Mouse (Mus musculus) stomach, embryonic 16.5 days (tissue): ENCODE data around the gene Becn1. TPM values are rescaled to one million over a fixed set of nuclear protein-coding genes. Genes with fewer than 3 reads are reported as not detected.

ENCODE experiments used
- ATAC-seq: fragments of 200-750 bp; cut with Nextera tagmentation; 2 replicates; pipeline ENCODE4 v1.8.0; 2017; ENCODE audit warnings: moderate number of reproducible peaks, moderate TSS enrichment; ENCODE audit not compliant: insufficient read depth, low FRiP score
- H3K27ac ChIP-seq: fragments of 300-500 bp; sonication (generic); 2 replicates; pipeline ENCODE4 v1.5.1; 2014; ENCODE audit warnings: low read length
- H3K27me3 ChIP-seq: fragments of 300-500 bp; sonication (generic); 2 replicates; pipeline ENCODE4 v1.6.1; 2014; ENCODE audit warnings: low read length, control low read depth, mixed read lengths; ENCODE audit not compliant: control insufficient read depth, insufficient read depth
- H3K36me3 ChIP-seq: fragments of 300-500 bp; sonication (generic); 2 replicates; pipeline ENCODE4 v1.6.1; 2014; ENCODE audit warnings: low read length; ENCODE audit not compliant: control insufficient read depth, insufficient read depth
- H3K4me1 ChIP-seq: fragments of 300-500 bp; sonication (generic); 2 replicates; pipeline ENCODE4 v1.6.1; 2014; ENCODE audit warnings: low read length, control low read depth, mixed read lengths; ENCODE audit not compliant: control insufficient read depth, insufficient read depth
- H3K4me2 ChIP-seq: fragments of 300-500 bp; sonication (generic); 2 replicates; pipeline ENCODE4 v1.6.1; 2014; ENCODE audit warnings: low read depth, low read length, mixed read lengths
- H3K4me3 ChIP-seq: fragments of 300-500 bp; sonication (generic); replicated peaks from 2 replicates; pipeline ENCODE4 v1.5.1; 2014; ENCODE audit warnings: mild to moderate bottlenecking, low read length
- H3K9ac ChIP-seq: fragments of 300-500 bp; sonication (generic); 2 replicates; pipeline ENCODE4 v1.6.1; 2014; ENCODE audit warnings: low read length
- H3K9me3 ChIP-seq: fragments of 300-500 bp; sonication (generic); replicated peaks from 2 replicates; pipeline ENCODE4 v1.6.1; 2016; ENCODE audit warnings: low read length, control low read depth; ENCODE audit not compliant: control insufficient read depth
- WGBS: fragments of 180-500 bp; shearing (Covaris S2); extraction: QIAGEN DNeasy Blood & Tissue Kit; methylation state at CpG from one replicate; pipeline ENCODE4 v1.1.7; 2014; 5-methylcytosine and 5-hydroxymethylcytosine counted together
- polyA plus RNA-seq: library from polyadenylated mRNA; unstranded; fragments of >200 nt; fragmentation: Nextera tagmentation; extraction: Ambion mirVana; gene quantifications from 2 replicates; pipeline ENCODE4 v1.2.1, GENCODE M21; 2015

The Becn1 gene
- polyA plus RNA-seq, 1 experiment from 2014 or later: 143 TPM

DNA sequence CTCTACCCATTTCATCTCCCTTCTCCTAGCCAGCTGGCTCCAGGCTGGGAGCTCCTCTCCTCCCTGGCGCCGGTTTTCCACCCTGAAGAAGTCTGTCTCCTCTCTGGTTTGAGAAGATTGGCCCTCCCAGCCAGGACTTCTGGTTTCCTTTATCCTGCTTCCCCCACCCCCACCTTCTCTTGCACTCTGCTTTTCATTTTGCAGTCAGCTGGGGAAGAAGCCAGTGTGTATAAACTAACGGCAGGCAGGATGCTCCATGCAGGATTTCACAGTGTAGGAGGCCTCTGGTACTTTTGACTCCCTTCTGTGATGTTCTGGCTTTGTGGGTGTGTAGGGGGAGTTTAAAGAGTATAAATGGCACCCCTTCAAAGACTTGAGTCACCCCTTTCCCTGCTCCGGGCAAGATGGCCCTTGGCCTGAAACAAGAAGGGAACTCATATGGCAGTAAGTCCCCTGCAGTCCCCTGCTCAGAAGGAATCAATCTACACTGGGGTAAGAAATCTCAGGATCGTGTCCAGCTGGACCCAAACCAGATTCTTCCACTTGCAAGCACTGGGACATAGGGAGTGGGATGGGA, 63.9 kb downstream of the Becn1 start:
- Histone ChIP-seq H3K27me3 (no peaks in the 10 kb centered on the region), H3K9ac (peak overlapping the region; percentile 49), H3K4me2 (no peak overlapping the region), H3K4me3 (no peak overlapping the region), H3K4me1 (peaks cover 8% of the 10 kb centered on the region), H3K9me3 (no peaks in the 10 kb centered on the region), H3K27ac (peak overlapping the region; percentile 82), H3K36me3 (no peaks in the 10 kb centered on the region)
- 33% methylated on average over 5 of the region's 5 CpGs for WGBS
- peak; percentile 77 for ATAC-seq

DNA sequence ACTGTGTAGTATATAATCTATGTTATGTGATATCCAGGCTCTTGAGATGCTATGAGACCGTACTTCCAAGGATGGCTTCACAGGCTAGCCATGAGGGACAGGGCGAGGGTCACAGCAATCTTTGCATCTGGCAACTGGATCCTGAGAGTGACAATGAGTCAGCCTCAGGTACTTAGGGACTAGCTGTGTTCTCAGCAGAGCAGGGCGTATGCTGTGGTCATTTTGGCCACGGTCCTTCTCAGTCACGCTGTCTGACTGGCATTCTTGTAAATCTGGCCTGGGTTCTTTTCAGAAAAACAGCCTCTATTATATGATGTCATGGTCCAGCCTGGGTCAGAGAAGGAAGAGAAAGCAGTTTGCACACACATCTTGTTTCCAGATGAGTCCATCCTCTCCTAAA, 65.3 kb downstream of the Becn1 start:
- no peak for ATAC-seq
- Histone ChIP-seq H3K27ac (no peak overlapping the region), H3K36me3 (no peaks in the 10 kb centered on the region), H3K9me3 (no peaks in the 10 kb centered on the region), H3K4me1 (peaks cover 17% of the 10 kb centered on the region), H3K4me2 (no peak overlapping the region), H3K27me3 (no peaks in the 10 kb centered on the region), H3K4me3 (no peak overlapping the region), H3K9ac (no peak overlapping the region)
- WGBS: 90% methylated on average over 5 of the region's 5 CpGs

Other genes with a start within 250 kb of the Becn1 start
- gene Naglu, start 232.3 kb downstream of the Becn1 start, polyA plus RNA-seq: 17.0 and 17.2 TPM in 2 replicates
- 0.30 TPM in 1 of 2 replicates, not detected in the other for gene Hsd17b1, start 223.9 kb downstream of the Becn1 start, polyA plus RNA-seq
- 38.9 and 41.8 TPM in 2 replicates for gene Coasy, start 219.7 kb downstream of the Becn1 start, polyA plus RNA-seq
- 57.4 and 60.5 TPM in 2 replicates for gene Mlx, start 215.0 kb downstream of the Becn1 start, polyA plus RNA-seq
- 21.4 and 23.4 TPM in 2 replicates for gene Psmc3ip, start 206.8 kb downstream of the Becn1 start, polyA plus RNA-seq
- 18.7 and 20.1 TPM in 2 replicates for gene Retreg3, start 182.4 kb downstream of the Becn1 start, polyA plus RNA-seq
- 63.0 and 63.5 TPM in 2 replicates for gene Tubg1, start 182.3 kb downstream of the Becn1 start, polyA plus RNA-seq
- 3.9 and 4.6 TPM in 2 replicates for gene Tubg2, start 146.4 kb downstream of the Becn1 start, polyA plus RNA-seq
- gene Cntnap1, start 131.8 kb downstream of the Becn1 start, polyA plus RNA-seq: 2.3 and 2.6 TPM in 2 replicates
- gene Plekhh3, start 130.9 kb downstream of the Becn1 start, polyA plus RNA-seq: 17.6 and 18.7 TPM in 2 replicates
- 0.26 and 0.43 TPM in 2 replicates for gene Ccr10, start 126.8 kb downstream of the Becn1 start, polyA plus RNA-seq
- gene Ezh1, start 75.8 kb downstream of the Becn1 start, polyA plus RNA-seq: 18.5 and 21.8 TPM in 2 replicates
- 95.8 and 106 TPM in 2 replicates for gene Ramp2, start 56.3 kb downstream of the Becn1 start, polyA plus RNA-seq
- gene Vps25, start 48.6 kb downstream of the Becn1 start, polyA plus RNA-seq: 133 and 141 TPM in 2 replicates
- gene Wnk4, start 41.7 kb downstream of the Becn1 start, polyA plus RNA-seq: 23.5 and 28.0 TPM in 2 replicates
- 0.70 and 1.2 TPM in 2 replicates for gene Cntd1, start 23.3 kb downstream of the Becn1 start, polyA plus RNA-seq
- gene Coa3, start 23.2 kb downstream of the Becn1 start, polyA plus RNA-seq: 194 and 197 TPM in 2 replicates
- 98.2 and 107 TPM in 2 replicates for gene Psme3, start 13.9 kb upstream of the Becn1 start, polyA plus RNA-seq
- 0.97 and 1.4 TPM in 2 replicates for gene Aoc2, start 22.8 kb upstream of the Becn1 start, polyA plus RNA-seq
- gene Aoc3, start 28.3 kb upstream of the Becn1 start, polyA plus RNA-seq: 3.5 TPM in 2 replicates
- gene G6pc, start 65.3 kb upstream of the Becn1 start, polyA plus RNA-seq: 0.09 and 0.15 TPM in 2 replicates
- gene Aarsd1, start 115.3 kb upstream of the Becn1 start, polyA plus RNA-seq: 57.6 and 58.0 TPM in 2 replicates
- gene Gm27029, start 122.5 kb upstream of the Becn1 start, polyA plus RNA-seq: 7.5 and 10.8 TPM in 2 replicates
- gene Rundc1, start 122.8 kb upstream of the Becn1 start, polyA plus RNA-seq: 17.6 and 19.0 TPM in 2 replicates
- 16.3 and 26.9 TPM in 2 replicates for gene Ptges3l, start 123.0 kb upstream of the Becn1 start, polyA plus RNA-seq
- 241 and 276 TPM in 2 replicates for gene Rpl27, start 140.0 kb upstream of the Becn1 start, polyA plus RNA-seq
- gene Ifi35, start 146.1 kb upstream of the Becn1 start, polyA plus RNA-seq: 26.3 and 26.8 TPM in 2 replicates
- gene Rnd2, start 162.7 kb upstream of the Becn1 start, polyA plus RNA-seq: 10.7 and 11.9 TPM in 2 replicates
- gene Vat1, start 163.9 kb upstream of the Becn1 start, polyA plus RNA-seq: 67.1 and 73.8 TPM in 2 replicates
- gene Brca1, start 249.7 kb upstream of the Becn1 start, polyA plus RNA-seq: 8.3 and 9.2 TPM in 2 replicates
- 68.7 and 78.4 TPM in 2 replicates for gene Nbr1, start 249.9 kb upstream of the Becn1 start, polyA plus RNA-seq